Mouse (Mus musculus): Measurements from ENCODE around the gene Adamtsl1. TPM values are rescaled to one million over a fixed set of nuclear protein-coding genes. Genes with fewer than 3 reads are reported as not detected.
A peak's percentile ranks its signal among the peaks of the same experiment; 100 is the strongest.

The Adamtsl1 gene
- polyA plus RNA-seq, 1 experiment from 2014 or later, result 10.2 TPM

DNA sequence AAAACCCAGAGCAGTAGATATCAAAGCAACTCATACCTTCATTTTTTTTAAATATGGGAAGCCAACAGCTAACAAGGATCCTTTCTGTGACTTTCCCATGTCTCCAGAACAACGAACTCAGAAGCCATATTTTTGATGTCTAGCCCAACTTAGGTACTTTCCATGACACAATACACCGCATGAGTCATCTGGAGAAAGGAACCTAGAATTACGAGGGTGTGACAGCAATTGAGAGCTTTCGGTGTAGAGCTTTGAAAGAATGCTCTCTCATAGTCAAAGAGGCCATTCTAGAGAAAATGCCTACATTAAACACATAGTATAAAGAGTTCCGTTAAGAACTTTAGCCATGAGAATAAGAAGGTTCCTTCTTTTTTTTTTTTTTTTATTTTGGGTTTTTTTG lies 104.8 kb downstream of the Adamtsl1 start:
- ATAC-seq (replicated peaks; ENCODE audit: low FRiP score, low read depth), result no peak
- Histone ChIP-seq H3K4me2 (ENCODE audit: low read length) (no peak overlapping the region), H3K36me3 (ENCODE audit: insufficient read depth, low read length) (no peaks in the 10 kb centered on the region)

GRCm38 (mm10) chr4:85619261-85619660 lies 105.3 kb downstream of the Adamtsl1 start:
- DNase-seq (ENCODE audit: low spot score) (no peak), ATAC-seq (replicated peaks; ENCODE audit: low FRiP score, low read depth) (no peak)
- Histone ChIP-seq H3K27ac (no peak overlapping the region), H3K9ac (ENCODE audit: low read depth, low read length) (no peak overlapping the region), H3K4me3 (replicated peaks; ENCODE audit: low read depth, low read length) (no peak overlapping the region), H3K27me3 (ENCODE audit: insufficient read depth, low read length) (no peaks in the 10 kb centered on the region), H3K9me3 (replicated peaks; ENCODE audit: low read length) (no peaks in the 10 kb centered on the region), H3K4me1 (replicated peaks; ENCODE audit: insufficient read depth, low read length) (no peaks in the 10 kb centered on the region), H3K4me2 (ENCODE audit: low read length) (no peak overlapping the region), H3K36me3 (ENCODE audit: insufficient read depth, low read length) (no peaks in the 10 kb centered on the region)
- 64% methylated on average over 3 of the region's 3 CpGs for WGBS
- TF ChIP-seq CTCF (IDR thresholded peaks at IDR 0.05; ENCODE audit: low read depth), result no peak

More for the DNA sequence above, 104.8 kb downstream of the Adamtsl1 start:
- Histone ChIP-seq H3K4me1 (replicated peaks; ENCODE audit: insufficient read depth, low read length) (no peaks in the 10 kb centered on the region), H3K4me3 (replicated peaks; ENCODE audit: low read depth, low read length) (no peak overlapping the region), H3K27me3 (ENCODE audit: insufficient read depth, low read length) (no peaks in the 10 kb centered on the region), H3K9me3 (replicated peaks; ENCODE audit: low read length) (no peaks in the 10 kb centered on the region), H3K9ac (ENCODE audit: low read depth, low read length) (no peak overlapping the region), H3K27ac (no peak overlapping the region)
- no peak for TF ChIP-seq CTCF (IDR thresholded peaks at IDR 0.05; ENCODE audit: low read depth)
- WGBS, result 88% methylated on average over 5 of the region's 5 CpGs
- no peak for DNase-seq (ENCODE audit: low spot score)

DNA sequence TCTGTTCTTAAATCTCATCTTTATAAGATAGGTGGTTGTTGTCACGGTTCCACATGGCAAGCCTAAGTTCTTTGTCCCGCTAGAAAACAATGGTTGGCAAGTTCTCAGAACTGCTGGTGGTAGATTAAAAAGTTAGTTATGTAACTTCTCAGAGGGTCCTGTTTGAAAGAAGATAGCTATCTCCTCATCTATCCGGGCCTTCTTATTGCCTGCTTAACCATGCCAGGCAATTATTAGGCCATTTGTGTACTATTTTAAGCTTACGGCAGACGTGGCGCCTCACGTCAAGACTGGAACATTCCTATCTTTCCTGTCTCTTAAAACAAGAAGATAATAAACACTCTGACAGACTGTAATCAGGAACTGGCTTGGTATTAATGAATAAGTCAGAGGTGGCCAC lies 115.4 kb downstream of the Adamtsl1 start:
- no peak for ATAC-seq (replicated peaks; ENCODE audit: low FRiP score, low read depth)
- Histone ChIP-seq H3K36me3 (ENCODE audit: insufficient read depth, low read length) (no peaks in the 10 kb centered on the region), H3K4me3 (replicated peaks; ENCODE audit: low read depth, low read length) (no peak overlapping the region), H3K27ac (no peak overlapping the region), H3K4me1 (replicated peaks; ENCODE audit: insufficient read depth, low read length) (no peaks in the 10 kb centered on the region), H3K9ac (ENCODE audit: low read depth, low read length) (no peak overlapping the region), H3K9me3 (replicated peaks; ENCODE audit: low read length) (no peaks in the 10 kb centered on the region), H3K4me2 (ENCODE audit: low read length) (no peak overlapping the region), H3K27me3 (ENCODE audit: insufficient read depth, low read length) (no peaks in the 10 kb centered on the region)
- 76% methylated on average over 7 of the region's 7 CpGs for WGBS
- no peak for TF ChIP-seq CTCF (IDR thresholded peaks at IDR 0.05; ENCODE audit: low read depth)
- no peak for DNase-seq (ENCODE audit: low spot score)

DNA sequence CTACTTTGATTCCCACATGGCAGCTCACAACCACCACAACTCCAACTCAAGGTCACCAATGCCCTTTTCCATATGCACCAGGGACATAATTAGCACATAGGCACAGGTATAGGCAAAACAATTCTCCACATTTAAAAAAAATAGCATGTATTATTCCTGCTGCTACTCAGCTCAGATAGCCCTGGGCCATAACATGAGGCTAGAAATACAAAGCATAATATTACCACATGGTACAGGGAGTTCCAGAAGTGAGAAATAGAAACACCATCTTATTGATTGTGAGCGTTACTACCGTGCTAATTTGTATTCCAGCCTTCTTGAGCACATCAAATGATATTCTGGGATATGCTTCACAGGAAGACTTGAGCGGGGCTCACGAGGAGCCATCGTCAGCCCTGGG lies 155.3 kb downstream of the Adamtsl1 start:
- 0 out of 2 replicates have a peak, but pooled peaks cover 3% of the 10 kb centered on the region for H3K4me1 ChIP-seq (replicated peaks; ENCODE audit: insufficient read depth, low read length)
- no peak overlapping the region for H3K4me2 ChIP-seq (ENCODE audit: low read length)
- no peaks in the 10 kb centered on the region for H3K9me3 ChIP-seq (replicated peaks; ENCODE audit: low read length)
- no peaks in the 10 kb centered on the region for H3K36me3 ChIP-seq (ENCODE audit: insufficient read depth, low read length)
- no peaks in the 10 kb centered on the region for H3K27me3 ChIP-seq (ENCODE audit: insufficient read depth, low read length)
- DNase-seq (ENCODE audit: low spot score), result no peak
- no peak overlapping the region for H3K9ac ChIP-seq (ENCODE audit: low read depth, low read length)
- ATAC-seq (replicated peaks; ENCODE audit: low FRiP score, low read depth), result no peak
- no peak overlapping the region for H3K27ac ChIP-seq
- no peak for TF ChIP-seq CTCF (IDR thresholded peaks at IDR 0.05; ENCODE audit: low read depth)
- 55% methylated on average over 5 of the region's 5 CpGs for WGBS
- no peak overlapping the region for H3K4me3 ChIP-seq (replicated peaks; ENCODE audit: low read depth, low read length)

DNA sequence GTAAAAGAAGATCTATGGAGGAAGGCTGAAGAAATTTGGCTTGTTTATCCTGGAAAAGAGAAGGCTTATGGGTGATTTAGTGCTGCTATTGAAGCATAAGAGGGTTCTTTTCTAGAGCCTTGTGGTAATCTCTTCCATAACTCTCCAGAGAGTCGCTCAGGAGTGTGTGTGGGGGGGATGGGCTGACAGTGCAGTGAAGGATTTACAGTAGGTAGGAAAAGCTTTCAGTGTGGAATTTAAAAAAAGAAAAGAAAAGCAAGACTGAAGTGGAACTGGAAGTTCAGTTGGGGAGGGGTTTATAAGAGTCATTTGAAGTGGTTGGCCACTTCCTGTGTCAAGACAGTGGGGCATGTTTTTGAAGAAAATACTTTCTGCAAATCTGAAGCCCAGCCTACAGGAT lies 155.8 kb downstream of the Adamtsl1 start:
- TF ChIP-seq CTCF (IDR thresholded peaks at IDR 0.05; ENCODE audit: low read depth), result no peak
- no peak for ATAC-seq (replicated peaks; ENCODE audit: low FRiP score, low read depth)
- no peak overlapping the region for H3K4me3 ChIP-seq (replicated peaks; ENCODE audit: low read depth, low read length)
- no peak overlapping the region for H3K27ac ChIP-seq
- 15% methylated on average over 1 of the region's 1 CpGs for WGBS
- peak; percentile 69 for DNase-seq (ENCODE audit: low spot score)
- H3K27me3 ChIP-seq (ENCODE audit: insufficient read depth, low read length), result no peaks in the 10 kb centered on the region
- H3K9me3 ChIP-seq (replicated peaks; ENCODE audit: low read length), result no peaks in the 10 kb centered on the region
- H3K4me1 ChIP-seq (replicated peaks; ENCODE audit: insufficient read depth, low read length), result 0 out of 2 replicates have a peak, but pooled peaks cover 3% of the 10 kb centered on the region
- H3K9ac ChIP-seq (ENCODE audit: low read depth, low read length), result no peak overlapping the region
- no peaks in the 10 kb centered on the region for H3K36me3 ChIP-seq (ENCODE audit: insufficient read depth, low read length)
- no peak overlapping the region for H3K4me2 ChIP-seq (ENCODE audit: low read length)

- WGBS, result 8% methylated on average over 4 of the region's 4 CpGs
- peak; percentile 38 for DNase-seq (ENCODE audit: low spot score)
- no peaks in the 10 kb centered on the region for H3K36me3 ChIP-seq (ENCODE audit: insufficient read depth, low read length)
- H3K9ac ChIP-seq (ENCODE audit: low read depth, low read length), result no peak overlapping the region
- H3K4me3 ChIP-seq (replicated peaks; ENCODE audit: low read depth, low read length), result no peak overlapping the region
- TF ChIP-seq CTCF (IDR thresholded peaks at IDR 0.05; ENCODE audit: low read depth), result no peak
- H3K27ac ChIP-seq, result no peak overlapping the region
- H3K27me3 ChIP-seq (ENCODE audit: insufficient read depth, low read length), result no peaks in the 10 kb centered on the region
- H3K4me1 ChIP-seq (replicated peaks; ENCODE audit: insufficient read depth, low read length), result 0 out of 2 replicates have a peak, but pooled peaks cover 3% of the 10 kb centered on the region
- H3K4me2 ChIP-seq (ENCODE audit: low read length), result no peak overlapping the region
- H3K9me3 ChIP-seq (replicated peaks; ENCODE audit: low read length), result no peaks in the 10 kb centered on the region
- peak; percentile 65; the same call in 1 of the 2 replicates for ATAC-seq (replicated peaks; ENCODE audit: low FRiP score, low read depth)
These were observed 158.3 kb downstream of the Adamtsl1 start for GRCm38 (mm10) chr4:85672290-85672689.

DNA sequence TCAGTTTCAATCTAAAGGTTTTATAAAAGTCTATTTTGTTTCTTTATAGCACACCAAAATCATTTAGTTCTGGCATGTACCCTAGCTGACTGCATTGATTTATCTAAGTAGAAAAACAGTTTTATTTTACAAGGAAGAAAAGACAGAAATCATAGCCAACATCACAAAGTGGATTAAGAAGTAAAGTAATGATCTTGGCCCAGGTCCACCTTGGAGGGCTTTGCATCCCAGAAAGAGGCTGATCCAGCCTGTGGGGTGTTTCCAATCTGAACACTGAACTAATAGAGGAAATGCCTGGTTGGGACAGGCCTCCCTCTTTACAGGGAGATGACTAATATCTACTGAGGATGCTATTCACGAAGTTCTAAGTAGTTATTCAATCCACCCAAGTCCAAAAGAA lies 163.6 kb downstream of the Adamtsl1 start:
- Histone ChIP-seq H3K4me3 (replicated peaks; ENCODE audit: low read depth, low read length) (no peak overlapping the region), H3K27ac (no peak overlapping the region), H3K9ac (ENCODE audit: low read depth, low read length) (no peak overlapping the region), H3K4me1 (replicated peaks; ENCODE audit: insufficient read depth, low read length) (no peaks in the 10 kb centered on the region), H3K27me3 (ENCODE audit: insufficient read depth, low read length) (no peaks in the 10 kb centered on the region), H3K36me3 (ENCODE audit: insufficient read depth, low read length) (no peaks in the 10 kb centered on the region), H3K4me2 (ENCODE audit: low read length) (no peak overlapping the region), H3K9me3 (replicated peaks; ENCODE audit: low read length) (no peaks in the 10 kb centered on the region)
- ATAC-seq (replicated peaks; ENCODE audit: low FRiP score, low read depth) (no peak), DNase-seq (ENCODE audit: low spot score) (peak; percentile 18)
- TF ChIP-seq CTCF (IDR thresholded peaks at IDR 0.05; ENCODE audit: low read depth), result no peak
- WGBS, result 32% methylated on average over 1 of the region's 1 CpGs
